Mouse (Mus musculus): ENCODE data around the gene Pfdn2.
A peak's percentile ranks its signal among the peaks of the same experiment; 100 is the strongest.
"Not testable (repeated sequence)": the region's sequence is repeated elsewhere in the genome, so short reads cannot be mapped to it uniquely, and the experiment has no call there.

Gene Pfdn2

GRCm38 (mm10) chr1:171345225-171346094 lies at the start of gene Pfdn2, which contains the start of gene Nit1:
Gene Pfdn2 (plus strand): TSS chr1:171345670.
Gene Nit1 (minus strand): TSS chr1:171345646.
- peak; percentile 72 for DNase-seq (ENCODE audit: low spot score)

DNA sequence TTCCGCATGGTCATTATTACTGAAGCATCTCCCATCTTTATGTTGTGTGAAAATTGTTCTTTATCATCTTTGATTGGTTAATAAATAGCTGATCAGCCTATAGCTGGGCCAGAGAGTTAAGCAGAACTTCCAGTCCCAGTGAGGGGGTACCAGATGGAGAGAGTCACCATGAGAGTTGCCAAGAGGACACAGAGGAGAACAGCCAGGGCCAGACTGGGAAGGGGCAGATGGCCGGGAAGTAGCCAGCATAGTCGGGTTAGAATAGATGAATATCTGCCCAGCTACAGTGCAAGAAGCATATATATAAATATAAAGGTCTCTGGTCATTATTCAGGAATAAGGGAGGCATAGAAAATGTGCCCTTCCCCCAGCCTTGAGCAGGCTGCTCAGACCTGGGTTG lies 47.2 kb upstream of the Pfdn2 start:
- no peak for DNase-seq (ENCODE audit: low spot score)

GRCm38 (mm10) chr1:171306157-171306556 lies 39.3 kb upstream of the Pfdn2 start:
- not testable (repeated sequence) for DNase-seq (ENCODE audit: low spot score)

DNA sequence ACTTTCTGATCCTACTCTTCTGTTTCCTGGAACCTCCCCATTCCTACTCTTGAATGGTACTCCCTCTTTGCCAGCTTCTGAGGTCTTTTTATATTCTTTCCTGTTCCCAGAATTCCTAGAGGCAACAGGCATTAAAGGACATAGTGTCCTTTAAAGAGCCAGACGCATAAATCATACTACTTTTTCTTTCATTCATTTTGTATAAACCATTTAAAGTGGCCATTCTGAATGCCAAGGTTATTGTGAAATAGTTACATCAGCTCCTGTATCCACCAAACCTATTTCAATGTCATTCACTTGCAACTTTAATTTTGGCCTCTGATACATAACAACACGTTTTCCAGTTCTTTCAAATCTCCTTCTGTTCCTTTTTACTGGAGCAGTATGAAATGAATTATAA lies 36.1 kb upstream of the Pfdn2 start:
- no peak for DNase-seq (ENCODE audit: low spot score)

DNA sequence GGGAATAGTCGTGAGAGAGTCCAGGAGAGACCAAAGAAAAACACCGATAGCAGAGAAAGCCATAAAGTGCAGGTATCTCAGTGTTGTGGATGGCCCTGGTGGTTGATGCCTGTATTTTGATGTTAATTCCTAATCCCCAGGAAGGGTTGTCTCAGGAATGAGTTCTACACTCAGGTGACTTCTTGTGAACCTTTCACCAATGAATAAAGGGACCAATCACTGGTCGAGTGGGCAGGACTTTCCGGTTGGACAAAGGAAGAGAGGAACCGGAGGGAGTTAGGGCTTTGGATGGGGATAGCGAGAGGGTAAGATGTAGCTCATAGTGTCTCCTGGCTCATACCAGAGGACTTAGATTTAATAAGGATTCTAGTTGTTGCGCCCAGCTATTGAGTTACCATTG lies 25.7 kb upstream of the Pfdn2 start:
- no peak for DNase-seq (ENCODE audit: low spot score)

- DNase-seq (ENCODE audit: low spot score), result no peak
Observed at GRCm38 (mm10) chr1:171320151-171320550, 25.3 kb upstream of the Pfdn2 start.

DNA sequence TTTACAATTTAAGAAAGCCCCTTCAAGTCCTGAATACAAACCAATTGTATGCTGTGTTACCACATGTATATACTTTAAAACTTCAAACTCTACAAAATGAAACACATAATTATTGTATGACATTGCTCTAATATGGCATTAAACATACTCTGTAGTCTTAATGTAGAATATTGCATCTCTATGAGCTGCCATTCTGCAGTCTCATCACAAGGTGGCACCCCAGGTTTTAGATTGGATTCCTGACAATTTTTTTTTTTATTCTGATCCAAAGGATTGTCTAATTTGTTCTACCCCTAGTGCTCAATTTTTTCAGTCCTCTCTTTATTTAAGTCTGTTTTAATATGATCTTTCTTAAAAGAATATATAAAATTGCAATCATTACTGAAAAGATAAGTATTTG lies 24.1 kb upstream of the Pfdn2 start:
- DNase-seq (ENCODE audit: low spot score), result no peak

DNA sequence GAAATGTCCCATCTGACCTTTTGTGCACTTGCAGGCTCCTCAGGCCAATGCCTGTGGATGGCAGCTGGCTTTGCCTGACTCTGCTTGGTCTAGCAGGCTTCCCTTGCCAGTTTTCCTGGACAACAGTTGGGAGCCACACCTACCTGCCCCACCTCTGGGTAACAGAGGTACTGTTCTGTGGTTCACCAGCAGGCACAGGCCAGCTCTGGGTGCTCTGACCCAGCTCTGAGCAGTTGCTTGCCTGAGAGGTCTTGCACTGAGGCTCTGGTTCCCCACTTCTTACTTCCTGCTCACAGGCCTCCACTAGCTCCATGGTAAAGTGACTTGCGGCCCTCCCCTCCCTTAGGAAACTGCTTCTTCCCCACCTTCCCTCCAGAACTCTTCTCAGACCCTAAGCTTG lies 23.5 kb upstream of the Pfdn2 start:
- no peak for DNase-seq (ENCODE audit: low spot score)

GRCm38 (mm10) chr1:171325571-171325970 lies 19.9 kb upstream of the Pfdn2 start:
- DNase-seq (ENCODE audit: low spot score), result no peak

DNA sequence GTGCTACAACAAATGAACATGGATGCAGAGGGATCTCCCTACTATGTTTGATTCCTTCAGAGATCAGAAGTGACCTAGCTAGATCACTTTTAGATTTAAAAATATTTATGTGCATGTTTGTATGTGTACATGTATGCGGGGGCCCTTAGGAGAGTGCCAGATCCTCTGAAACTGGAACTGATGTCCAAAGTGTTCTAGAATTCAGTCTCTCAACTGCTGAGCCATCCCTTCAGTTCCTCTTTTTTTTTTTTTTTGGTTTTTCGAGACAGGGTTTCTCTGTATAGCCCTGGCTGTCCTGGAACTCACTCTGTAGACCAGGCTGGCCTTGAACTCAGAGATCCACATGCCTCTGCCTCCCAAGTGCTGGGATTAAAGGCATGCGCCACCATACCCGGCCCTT lies 18.9 kb upstream of the Pfdn2 start:
- DNase-seq (ENCODE audit: low spot score), result not testable (repeated sequence)

GRCm38 (mm10) chr1:171328244-171328643 lies 17.2 kb upstream of the Pfdn2 start:
- no peak for DNase-seq (ENCODE audit: low spot score)

GRCm38 (mm10) chr1:171328839-171329432 lies 16.5 kb upstream of the Pfdn2 start, which contains the start of gene Dedd:
Gene Dedd (plus strand): TSS chr1:171329145.
- peak; percentile 75 for DNase-seq (ENCODE audit: low spot score)

GRCm38 (mm10) chr1:171329433-171330215 lies 15.8 kb upstream of the Pfdn2 start:
- DNase-seq (ENCODE audit: low spot score), result no peak

DNA sequence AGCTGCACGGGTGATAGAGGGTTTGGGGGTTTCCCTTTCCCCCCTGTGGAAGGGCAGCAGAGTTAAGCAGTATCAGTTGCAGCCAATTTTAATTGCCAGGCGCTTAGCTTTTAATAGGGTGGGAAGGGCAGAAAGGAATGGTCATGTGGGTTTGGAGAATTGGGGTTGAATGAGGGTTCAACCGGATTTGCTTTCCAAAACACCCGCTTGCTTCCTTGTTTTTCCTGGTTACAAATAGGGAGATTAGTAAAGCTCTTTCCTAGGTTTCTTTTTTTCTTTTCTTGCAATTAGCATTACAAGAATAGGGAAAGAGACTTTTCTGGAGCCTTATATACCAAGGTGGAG lies 15.3 kb upstream of the Pfdn2 start:
- no peak for DNase-seq (ENCODE audit: low spot score)

- DNase-seq (ENCODE audit: low spot score), result no peak
Observed at GRCm38 (mm10) chr1:171342262-171343207, 2.9 kb upstream of the Pfdn2 start.

GRCm38 (mm10) chr1:171343922-171344677 lies 1.4 kb upstream of the Pfdn2 start:
- DNase-seq (ENCODE audit: low spot score), result no peak

- DNase-seq (ENCODE audit: low spot score), result no peak
Observed at GRCm38 (mm10) chr1:171344715-171345114, 755 bp upstream of the Pfdn2 start.

DNA sequence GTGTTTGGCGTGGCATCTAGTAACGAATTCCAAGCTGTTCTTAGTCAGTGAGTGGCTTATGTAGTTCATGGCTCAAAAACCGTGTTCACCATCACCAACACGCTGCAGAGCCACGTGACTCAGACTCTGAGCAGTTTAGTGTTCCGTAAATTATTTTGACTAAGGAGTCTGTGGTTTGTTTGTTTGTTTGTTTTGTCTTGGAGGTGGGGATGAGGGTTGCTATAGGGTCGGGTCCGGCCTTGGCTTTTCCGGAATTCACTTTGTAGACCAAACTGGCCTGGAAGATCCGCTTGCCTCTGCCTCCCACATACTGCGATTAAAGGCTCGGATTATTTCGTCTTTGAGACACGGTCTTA lies 603 bp downstream of the Pfdn2 start:
- no peak for DNase-seq (ENCODE audit: low spot score)

GRCm38 (mm10) chr1:171348665-171349064 lies 3.2 kb downstream of the Pfdn2 start:
- no peak for DNase-seq (ENCODE audit: low spot score)

- no peak for DNase-seq (ENCODE audit: low spot score)
Observed at GRCm38 (mm10) chr1:171349210-171349609, 3.7 kb downstream of the Pfdn2 start.

DNA sequence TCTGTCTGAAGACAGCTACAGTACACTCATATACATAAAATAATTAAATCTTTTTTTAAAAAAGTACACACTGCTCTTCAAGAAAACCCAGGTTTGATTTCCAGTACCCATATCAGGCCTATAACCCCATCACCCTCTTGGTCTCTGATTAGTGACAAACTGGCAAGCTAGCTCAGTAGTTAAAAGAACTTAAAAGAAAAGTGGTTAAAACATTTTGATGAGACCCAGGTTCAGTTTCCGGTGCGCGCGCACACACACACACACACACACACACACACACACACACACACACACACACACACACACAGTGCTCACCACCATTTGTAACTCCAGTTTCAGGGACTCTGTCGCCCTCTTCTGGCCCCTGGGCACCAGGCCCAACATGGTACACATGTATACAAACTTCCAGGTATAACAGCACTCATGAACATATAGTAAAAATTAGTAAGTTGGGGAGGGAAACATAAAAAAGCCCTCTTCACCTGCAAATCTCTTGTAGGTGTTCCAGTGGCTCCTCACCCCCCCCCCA lies 10.4 kb downstream of the Pfdn2 start:
- DNase-seq (ENCODE audit: low spot score), result no peak
